Mouse (Mus musculus): ENCODE measurements around the gene Gm49396. TPM values are rescaled to one million over a fixed set of nuclear protein-coding genes. Genes with fewer than 3 reads are reported as not detected.

Gene Gm49396
- polyA plus RNA-seq, 1 experiment, result 1.0 TPM

DNA sequence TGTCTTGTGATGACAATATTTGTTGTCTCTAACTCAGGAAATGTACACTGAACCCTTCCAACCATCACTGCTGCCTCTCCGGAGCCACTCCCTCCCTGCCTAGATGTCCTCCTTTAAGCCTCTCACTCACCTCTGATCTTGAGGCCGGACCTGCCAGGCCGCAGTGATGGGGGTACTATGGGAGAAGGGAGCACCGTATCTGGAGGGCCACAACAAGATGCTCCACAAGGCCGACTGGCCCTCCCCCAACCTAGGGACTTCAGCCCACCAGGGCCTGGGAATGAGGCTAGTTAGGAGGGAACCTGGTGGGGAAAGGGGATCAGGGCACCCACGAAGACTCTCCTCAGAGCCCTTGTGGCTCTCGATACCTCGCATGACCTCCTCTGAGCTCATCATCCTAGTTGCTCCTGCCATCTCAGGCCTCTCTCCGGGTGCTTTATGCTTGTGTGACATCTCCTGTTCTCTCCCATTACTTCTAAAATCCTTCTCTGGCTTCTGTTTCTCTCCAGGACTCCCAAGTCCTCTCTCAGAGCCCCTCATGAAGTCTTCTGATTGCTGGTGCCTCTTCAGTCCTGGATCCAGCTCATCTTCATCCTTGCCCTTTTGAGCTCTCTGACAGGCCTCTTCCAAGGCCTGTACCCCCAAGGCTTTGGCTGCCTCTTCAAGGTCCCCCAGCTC lies 27.9 kb downstream of the Gm49396 start:
- TF ChIP-seq POLR2AphosphoS2 (IDR thresholded peaks at IDR 0.05; ENCODE audit: insufficient read length, low read depth) (no peak), TCF12 (IDR thresholded peaks at IDR 0.05; ENCODE audit: insufficient read depth, poor library complexity, severe bottlenecking) (no peak), MAX (IDR thresholded peaks at IDR 0.05; ENCODE audit: low read depth) (no peak), MYOD1 (IDR thresholded peaks at IDR 0.05; ENCODE audit: control insufficient read depth in 1 of 3, insufficient read length in 2 of 3, low read depth in 2 of 3) (no peak), POLR2A (IDR thresholded peaks at IDR 0.05; ENCODE audit: insufficient read length, low read depth) (no peak), USF1 (IDR thresholded peaks at IDR 0.05; ENCODE audit: low read depth) (no peak), E2F4 (IDR thresholded peaks at IDR 0.05; ENCODE audit: insufficient read depth) (no peak), SRF (IDR thresholded peaks at IDR 0.05; ENCODE audit: control insufficient read depth, insufficient read length, low read depth) (no peak), CEBPB (IDR thresholded peaks at IDR 0.05; ENCODE audit: insufficient read depth, poor library complexity, severe bottlenecking) (no peak), REST (IDR thresholded peaks at IDR 0.05; ENCODE audit: insufficient read depth, insufficient read length) (no peak), TCF3 (IDR thresholded peaks at IDR 0.05; ENCODE audit: insufficient read length, low read depth) (no peak), MYOG (IDR thresholded peaks at IDR 0.05; ENCODE audit: control insufficient read depth in 1 of 3, insufficient read depth in 1 of 3, insufficient read length in 2 of 3, low read depth in 2 of 3) (no peak)
- Histone ChIP-seq H3K4me2 (ENCODE audit: low read depth) (no peak overlapping the region), H3K27me3 (ENCODE audit: control insufficient read depth, insufficient read depth, insufficient read length) (peaks cover 19% of the 10 kb centered on the region), H3K4me3 (no peak overlapping the region), H3K79me2 (ENCODE audit: control insufficient read depth, insufficient read depth) (peaks cover 22% of the 10 kb centered on the region), H3K36me3 (ENCODE audit: control insufficient read depth, insufficient read depth) (no peaks in the 10 kb centered on the region), H3ac (ENCODE audit: control insufficient read depth, insufficient read length) (no peak overlapping the region)

- no peak overlapping the region for H3K4me2 ChIP-seq (ENCODE audit: low read depth)
- H3K79me2 ChIP-seq (ENCODE audit: control insufficient read depth, insufficient read depth), result peaks cover 17% of the 10 kb centered on the region
- H3K27me3 ChIP-seq (ENCODE audit: control insufficient read depth, insufficient read depth, insufficient read length), result peaks cover 21% of the 10 kb centered on the region
- no peaks in the 10 kb centered on the region for H3K36me3 ChIP-seq (ENCODE audit: control insufficient read depth, insufficient read depth)
- no peak overlapping the region for H3K4me3 ChIP-seq
- TF ChIP-seq SRF (IDR thresholded peaks at IDR 0.05; ENCODE audit: control insufficient read depth, insufficient read length, low read depth), result no peak
- H3ac ChIP-seq (ENCODE audit: control insufficient read depth, insufficient read length), result no peak overlapping the region
Measured at GRCm38 (mm10) chr7:30591605-30591951, 28.4 kb downstream of the Gm49396 start.

GRCm38 (mm10) chr7:30592772-30593423 lies 29.8 kb downstream of the Gm49396 start:
- Histone ChIP-seq H3ac (ENCODE audit: control insufficient read depth, insufficient read length) (no peak overlapping the region), H3K4me2 (ENCODE audit: low read depth) (no peak overlapping the region), H3K79me2 (ENCODE audit: control insufficient read depth, insufficient read depth) (peaks cover 4% of the 10 kb centered on the region), H3K27me3 (ENCODE audit: control insufficient read depth, insufficient read depth, insufficient read length) (peaks cover 33% of the 10 kb centered on the region), H3K36me3 (ENCODE audit: control insufficient read depth, insufficient read depth) (no peaks in the 10 kb centered on the region), H3K4me3 (no peak overlapping the region)
- TF ChIP-seq MAX (IDR thresholded peaks at IDR 0.05; ENCODE audit: low read depth) (no peak), POLR2AphosphoS2 (IDR thresholded peaks at IDR 0.05; ENCODE audit: insufficient read length, low read depth) (peak; percentile 6)

- Histone ChIP-seq H3K4me3 (no peak overlapping the region), H3ac (ENCODE audit: control insufficient read depth, insufficient read length) (no peak overlapping the region), H3K36me3 (ENCODE audit: control insufficient read depth, insufficient read depth) (no peaks in the 10 kb centered on the region), H3K4me2 (ENCODE audit: low read depth) (no peak overlapping the region), H3K27me3 (ENCODE audit: control insufficient read depth, insufficient read depth, insufficient read length) (peaks cover 43% of the 10 kb centered on the region), H3K79me2 (ENCODE audit: control insufficient read depth, insufficient read depth) (no peaks in the 10 kb centered on the region)
- TF ChIP-seq MYOD1 (IDR thresholded peaks at IDR 0.05; ENCODE audit: control insufficient read depth in 1 of 3, insufficient read length in 2 of 3, low read depth in 2 of 3) (no peak), MYOG (IDR thresholded peaks at IDR 0.05; ENCODE audit: control insufficient read depth in 1 of 3, insufficient read depth in 1 of 3, insufficient read length in 2 of 3, low read depth in 2 of 3) (no peak), E2F4 (IDR thresholded peaks at IDR 0.05; ENCODE audit: insufficient read depth) (no peak), USF1 (IDR thresholded peaks at IDR 0.05; ENCODE audit: low read depth) (no peak)
Measured at GRCm38 (mm10) chr7:30593579-30594509, 30.7 kb downstream of the Gm49396 start.

- Histone ChIP-seq H3K36me3 (ENCODE audit: control insufficient read depth, insufficient read depth) (no peaks in the 10 kb centered on the region), H3K4me2 (ENCODE audit: low read depth) (no peak overlapping the region)
- TF ChIP-seq POLR2AphosphoS2 (IDR thresholded peaks at IDR 0.05; ENCODE audit: insufficient read length, low read depth) (no peak), SRF (IDR thresholded peaks at IDR 0.05; ENCODE audit: control insufficient read depth, insufficient read length, low read depth) (no peak), USF1 (IDR thresholded peaks at IDR 0.05; ENCODE audit: low read depth) (no peak), CEBPB (IDR thresholded peaks at IDR 0.05; ENCODE audit: insufficient read depth, poor library complexity, severe bottlenecking) (no peak), POLR2A (IDR thresholded peaks at IDR 0.05; ENCODE audit: insufficient read length, low read depth) (no peak), MYOD1 (IDR thresholded peaks at IDR 0.05; ENCODE audit: control insufficient read depth in 1 of 3, insufficient read length in 2 of 3, low read depth in 2 of 3) (no peak), TCF3 (IDR thresholded peaks at IDR 0.05; ENCODE audit: insufficient read length, low read depth) (no peak), MAX (IDR thresholded peaks at IDR 0.05; ENCODE audit: low read depth) (no peak), E2F4 (IDR thresholded peaks at IDR 0.05; ENCODE audit: insufficient read depth) (no peak), REST (IDR thresholded peaks at IDR 0.05; ENCODE audit: insufficient read depth, insufficient read length) (no peak), MYOG (IDR thresholded peaks at IDR 0.05; ENCODE audit: control insufficient read depth in 1 of 3, insufficient read depth in 1 of 3, insufficient read length in 2 of 3, low read depth in 2 of 3) (no peak), TCF12 (IDR thresholded peaks at IDR 0.05; ENCODE audit: insufficient read depth, poor library complexity, severe bottlenecking) (no peak)
Measured at GRCm38 (mm10) chr7:30594510-30595024, 31.4 kb downstream of the Gm49396 start.

More at GRCm38 (mm10) chr7:30594510-30595024, 31.4 kb downstream of the Gm49396 start:
- Histone ChIP-seq H3ac (ENCODE audit: control insufficient read depth, insufficient read length) (no peak overlapping the region), H3K4me3 (no peak overlapping the region), H3K27me3 (ENCODE audit: control insufficient read depth, insufficient read depth, insufficient read length) (peaks cover 45% of the 10 kb centered on the region), H3K79me2 (ENCODE audit: control insufficient read depth, insufficient read depth) (no peaks in the 10 kb centered on the region)
